Mouse (Mus musculus): ENCODE measurements around the gene Lypd6.

- TF ChIP-seq CTCF (IDR thresholded peaks at IDR 0.05; ENCODE audit: low read depth, low read length) (no peak), POLR2A (IDR thresholded peaks at IDR 0.05; ENCODE audit: extremely low read depth, insufficient read depth, low read length) (no peak)
Observed at GRCm38 (mm10) chr2:50123376-50123775, 57.1 kb downstream of the Lypd6 start.
